Mouse (Mus musculus) lung, postnatal 25 days (tissue): ENCODE data around the gene Mrgprd.

Experiments used
- DNase-seq: peaks from one replicate; pipeline ENCODE4 v3.0.0; 2022; ENCODE audit warnings: low spot score

The Mrgprd gene

GRCm38 (mm10) chr7:145302488-145303285, 11.9 kb upstream of the Mrgprd start:
- peak; percentile 90 for DNase-seq

GRCm38 (mm10) chr7:145304153-145304552, 10.5 kb upstream of the Mrgprd start:
- no peak for DNase-seq

GRCm38 (mm10) chr7:145307636-145308035, 7.0 kb upstream of the Mrgprd start:
- no peak for DNase-seq

- DNase-seq: no peak
Measured at GRCm38 (mm10) chr7:145308061-145308675, 6.5 kb upstream of the Mrgprd start.

GRCm38 (mm10) chr7:145308866-145309265, 5.8 kb upstream of the Mrgprd start:
- DNase-seq: no peak

- DNase-seq: no peak
Measured at GRCm38 (mm10) chr7:145309877-145310276, 4.8 kb upstream of the Mrgprd start.

GRCm38 (mm10) chr7:145310526-145310925, 4.1 kb upstream of the Mrgprd start:
- DNase-seq: no peak

GRCm38 (mm10) chr7:145312137-145312536, 2.5 kb upstream of the Mrgprd start:
- no peak for DNase-seq

GRCm38 (mm10) chr7:145317522-145317921, 2.9 kb downstream of the Mrgprd start:
- no peak for DNase-seq

GRCm38 (mm10) chr7:145319481-145319880, 4.8 kb downstream of the Mrgprd start:
- no peak for DNase-seq

- DNase-seq: no peak
Measured at GRCm38 (mm10) chr7:145323607-145324006, 9.0 kb downstream of the Mrgprd start.

- no peak for DNase-seq
Measured at GRCm38 (mm10) chr7:145325697-145326096, 11.1 kb downstream of the Mrgprd start.

- no peak for DNase-seq
Measured at GRCm38 (mm10) chr7:145329982-145330381, 15.3 kb downstream of the Mrgprd start.

- no peak for DNase-seq
Measured at GRCm38 (mm10) chr7:145330641-145331040, 16.0 kb downstream of the Mrgprd start.

- DNase-seq: no peak
Measured at GRCm38 (mm10) chr7:145332376-145333041, 17.9 kb downstream of the Mrgprd start.

- DNase-seq: no peak
Measured at GRCm38 (mm10) chr7:145333936-145334335, 19.3 kb downstream of the Mrgprd start.

- no peak for DNase-seq
Measured at GRCm38 (mm10) chr7:145334428-145335027, 19.9 kb downstream of the Mrgprd start.

GRCm38 (mm10) chr7:145335199-145335598, 20.6 kb downstream of the Mrgprd start:
- DNase-seq: no peak

GRCm38 (mm10) chr7:145335616-145336332, 21.1 kb downstream of the Mrgprd start:
- no peak for DNase-seq

- no peak for DNase-seq
Measured at GRCm38 (mm10) chr7:145337889-145338288, 23.3 kb downstream of the Mrgprd start.

- no peak for DNase-seq
Measured at GRCm38 (mm10) chr7:145340248-145340904, 25.7 kb downstream of the Mrgprd start.
